In genomic region chr8:12856038-12856437, GRCm38 (mm10) we compare ENCODE assay signal across 15 mouse cellular contexts. TPM values are rescaled to one million over a fixed set of nuclear protein-coding genes. Genes with fewer than 3 reads are reported as not detected.
A peak's percentile ranks its signal among the peaks of the same experiment; 100 is the strongest.
DNase-seq lines count a peak whose midpoint lies in the region; ATAC-seq lines count a peak whose summit lies in the region.
"Had no signal": no experiment of that assay in that cellular context is flagged by ENCODE, and none has a peak within 500 bp of the region (broad histone marks: within the 10 kb centered on the region; RNA-seq: fewer than 3 reads in every experiment).

No protein-coding gene starts in this region.

- no peaks in the 10 kb centered on the region for H3K9me3 ChIP-seq in kidney, embryonic 16.5 days (ENCODE audit: low read length)
- no peaks in the 10 kb centered on the region for H3K9me3 ChIP-seq in megakaryocyte, embryonic 14.5 days
- no peaks in the 10 kb centered on the region for H3K9me3 ChIP-seq in heart, embryonic 14.5 days (ENCODE audit: control insufficient read depth, low read length)
- no peaks in the 10 kb centered on the region for H3K9me3 ChIP-seq in forebrain, embryonic 12.5 days
- H3K9me3 ChIP-seq: embryonic facial prominence, embryonic 12.5 days; neural tube, embryonic 12.5 days had no signal

- no peak overlapping the region for H3K27ac ChIP-seq in kidney, embryonic 16.5 days (ENCODE audit: low read length)
- H3K27ac ChIP-seq in heart, embryonic 14.5 days (replicated peaks in 1 of 2; ENCODE audit: control insufficient read depth in 1 of 2, insufficient read depth in 1 of 2, low read depth in 2 of 2, low read length in 2 of 2) = no peak overlapping the region
- H3K27ac ChIP-seq in forebrain, embryonic 12.5 days = no peak overlapping the region
- H3K27ac ChIP-seq: embryonic facial prominence, embryonic 12.5 days; neural tube, embryonic 12.5 days had no signal

- no peak overlapping the region for H3K9ac ChIP-seq in kidney, embryonic 16.5 days (replicated peaks; ENCODE audit: low read length)
- H3K9ac ChIP-seq in heart, embryonic 14.5 days (ENCODE audit: low read length) = 0 out of 2 replicates have a peak overlapping the region, but pooled peaks have one; percentile 2
- no peak overlapping the region for H3K9ac ChIP-seq in forebrain, embryonic 12.5 days
- H3K9ac ChIP-seq: embryonic facial prominence, embryonic 12.5 days; liver, postnatal 0 days; neural tube, embryonic 12.5 days had no signal

- no peaks in the 10 kb centered on the region for H3K27me3 ChIP-seq in kidney, embryonic 16.5 days (ENCODE audit: insufficient read depth, low read length)
- peaks cover 25% of the 10 kb centered on the region for H3K27me3 ChIP-seq in megakaryocyte, embryonic 14.5 days (replicated peaks)
- no peaks in the 10 kb centered on the region for H3K27me3 ChIP-seq in heart, embryonic 14.5 days (ENCODE audit: control insufficient read depth, insufficient read depth, low read length)
- no peaks in the 10 kb centered on the region for H3K27me3 ChIP-seq in forebrain, embryonic 12.5 days
- H3K27me3 ChIP-seq: embryonic facial prominence, embryonic 12.5 days; neural tube, embryonic 12.5 days had no signal

- H3K4me2 ChIP-seq in kidney, embryonic 16.5 days (replicated peaks; ENCODE audit: low read depth, low read length) = no peak overlapping the region
- H3K4me2 ChIP-seq in heart, embryonic 14.5 days (ENCODE audit: low read length) = no peak overlapping the region
- no peak overlapping the region for H3K4me2 ChIP-seq in forebrain, embryonic 12.5 days
- H3K4me2 ChIP-seq: embryonic facial prominence, embryonic 12.5 days; neural tube, embryonic 12.5 days had no signal

- WGBS in kidney, embryonic 16.5 days = 47% methylated on average over 15 of the region's 15 CpGs
- 34% methylated on average over 15 of the region's 15 CpGs for WGBS in heart, embryonic 14.5 days
- 83% methylated on average over 15 of the region's 15 CpGs for WGBS in forebrain, embryonic 12.5 days

- no peak overlapping the region for H3K4me3 ChIP-seq in kidney, embryonic 16.5 days (ENCODE audit: low read length)
- H3K4me3 ChIP-seq in megakaryocyte, embryonic 14.5 days (replicated peaks) = peak overlapping the region; percentile 26
- no peak overlapping the region for H3K4me3 ChIP-seq in heart, embryonic 14.5 days (ENCODE audit: control insufficient read depth in 1 of 2, insufficient read depth in 1 of 2, low read depth in 1 of 2, low read length in 2 of 2)
- no peak overlapping the region for H3K4me3 ChIP-seq in forebrain, embryonic 12.5 days (replicated peaks)
- H3K4me3 ChIP-seq: embryonic facial prominence, embryonic 12.5 days; neural tube, embryonic 12.5 days had no signal

- peak; percentile 76 for ATAC-seq in kidney, embryonic 16.5 days (ENCODE audit: low FRiP score, low TSS enrichment)
- no peak for ATAC-seq in megakaryocyte, adult 5-6 weeks (ENCODE audit: poor library complexity, severe bottlenecking)
- ATAC-seq in heart, embryonic 14.5 days (ENCODE audit: insufficient number of reproducible peaks, insufficient read depth, low FRiP score, low read depth) = no peak
- ATAC-seq in forebrain, embryonic 12.5 days (ENCODE audit: low FRiP score) = no peak
- ATAC-seq: liver, postnatal 0 days had no signal

- DNase-seq in kidney, postnatal 14 days = no peak
- peak; percentile 21 to 28 for DNase-seq in heart, adult 9 months (ENCODE audit: low spot score in 2 of 2)
- DNase-seq in spleen, postnatal 4 days (ENCODE audit: low spot score in 2 of 2) = no peak
- DNase-seq: cerebellum, adult 9-10 months; gastrocnemius, postnatal 10 days; kidney, adult 9 months; liver; liver, postnatal 0 days had no signal

- H3K36me3 ChIP-seq in kidney, embryonic 16.5 days (ENCODE audit: insufficient read depth, low read length) = peaks cover 10% of the 10 kb centered on the region; the same call in 1 of the 2 replicates
- H3K36me3 ChIP-seq in megakaryocyte, embryonic 14.5 days (replicated peaks; ENCODE audit: low read length) = peaks cover 56% of the 10 kb centered on the region
- peaks cover 56% of the 10 kb centered on the region for H3K36me3 ChIP-seq in heart, embryonic 14.5 days (ENCODE audit: control insufficient read depth, insufficient read depth, low read length)
- H3K36me3 ChIP-seq in forebrain, embryonic 12.5 days (replicated peaks) = peaks cover 48% of the 10 kb centered on the region

- no peaks in the 10 kb centered on the region; the same call in 1 of the 2 replicates for H3K4me1 ChIP-seq in kidney, embryonic 16.5 days (ENCODE audit: insufficient read depth, low read length)
- H3K4me1 ChIP-seq in megakaryocyte, embryonic 14.5 days = peaks cover 67% of the 10 kb centered on the region
- H3K4me1 ChIP-seq in heart, embryonic 14.5 days (ENCODE audit: control insufficient read depth in 2 of 2, insufficient read depth in 2 of 2, low read length in 2 of 2) = peaks cover 3 to 9% of the 10 kb centered on the region in 2 experiments; a peak in 1 of 4 replicates
- H3K4me1 ChIP-seq in forebrain, embryonic 12.5 days = no peaks in the 10 kb centered on the region
- H3K4me1 ChIP-seq: embryonic facial prominence, embryonic 12.5 days; neural tube, embryonic 12.5 days had no signal

RNA-seq across cellular contexts. Expression of gene Mcf2l, which starts 17.6 kb away (rescaled TPM):
- polyA plus RNA-seq in kidney, embryonic 16.5 days (2015; fragmentation: Nextera tagmentation; extraction: Ambion mirVana) = 21.5 and 24.1 TPM in 2 replicates
- 57.1 and 57.7 TPM in 2 replicates for polyA plus RNA-seq in megakaryocyte, embryonic 14.5 days (2012; ENCODE audit: insufficient read depth, low replicate concordance)
- total RNA-seq in megakaryocyte, adult 5-6 weeks (2015) = 7.2 and 10.1 TPM in 2 replicates
- 26.4 and 32.3 TPM in 2 replicates for total RNA-seq in megakaryocyte, adult 5-6 weeks (2017)
- polyA plus RNA-seq in heart, embryonic 14.5 days (2014; fragmentation: Nextera tagmentation; extraction: Ambion mirVana) = 12.4 and 13.4 TPM in 2 replicates
- 90.2 and 110 TPM in 2 replicates for polyA plus RNA-seq in forebrain, embryonic 12.5 days (2016; fragmentation: Nextera tagmentation; extraction: Ambion mirVana)

Comparison
In these comparisons a context has a peak if more than half of its experiments do, and no peak if none do; other contexts are left out.
1. DNase-seq: peak in heart, adult 9 months (2 of 2); none in kidney, postnatal 14 days (single experiment) and spleen, postnatal 4 days (0 of 2).